Mouse (Mus musculus) CH12.LX (cell line): Measurements from ENCODE around the gene Kcnb1. TPM values are rescaled to one million over a fixed set of nuclear protein-coding genes. Genes with fewer than 3 reads are reported as not detected.
A peak's percentile ranks its signal among the peaks of the same experiment; 100 is the strongest.

Source experiments
- DNase-seq: peaks from one replicate; pipeline ENCODE4 v3.0.0-alpha.2; 2013; ENCODE audit errors: extremely low read depth
- H3K27ac ChIP-seq: 2 replicates; pipeline ENCODE4 v1.5.1; 2012; ENCODE audit warnings: low read depth, mild to moderate bottlenecking, control low read depth, moderate library complexity; ENCODE audit not compliant: insufficient read depth
- H3K27me3 ChIP-seq: replicated peaks from 2 replicates; pipeline ENCODE3; 2012; ENCODE audit warnings: inconsistent platforms
- H3K36me3 ChIP-seq, 2 experiments: replicated peaks in 1 of 2; 2 replicates each; pipeline versions ENCODE3 to v1.6.1; 2012; ENCODE audit warnings: inconsistent platforms in 1 of 2, low read length in 1 of 2, mild to moderate bottlenecking in 1 of 2, mixed read lengths in 1 of 2, moderate library complexity in 1 of 2; ENCODE audit not compliant: control insufficient read depth in 1 of 2, insufficient read depth in 1 of 2
- H3K4me1 ChIP-seq, 2 experiments: 2 replicates each; pipeline ENCODE4 v1.6.1; 2012; ENCODE audit warnings: inconsistent platforms in 1 of 2, moderate library complexity in 1 of 2; ENCODE audit not compliant: insufficient read depth in 2 of 2, control insufficient read depth in 1 of 2
- H3K4me2 ChIP-seq: 2 replicates; pipeline ENCODE4 v1.6.1; 2012; ENCODE audit warnings: low read depth, mild to moderate bottlenecking, control low read depth; ENCODE audit not compliant: poor library complexity, insufficient read depth, severe bottlenecking
- H3K4me3 ChIP-seq, 3 experiments: fragments of 150-350 bp in 1 of 3; sonication (generic) in 1 of 3; replicated peaks in 1 of 3; 2 replicates each; pipeline versions ENCODE3 to v1.5.1; 2011 to 2012; ENCODE audit warnings: low read depth in 2 of 3, low read length in 2 of 3, mild to moderate bottlenecking in 2 of 3, moderate library complexity in 2 of 3, control low read depth in 1 of 3, improper control_type of control experiment in 1 of 3, inconsistent platforms in 1 of 3, mixed read lengths in 1 of 3; ENCODE audit not compliant: poor library complexity in 1 of 3
- H3K79me2 ChIP-seq: replicated peaks from 2 replicates; pipeline ENCODE4 v1.6.1; 2012; ENCODE audit warnings: mild to moderate bottlenecking, moderate library complexity; ENCODE audit not compliant: control insufficient read depth, poor library complexity, insufficient read depth, severe bottlenecking; ENCODE audit errors: extremely low read depth
- H3K9ac ChIP-seq: 2 replicates; pipeline ENCODE4 v1.6.1; 2012; ENCODE audit warnings: low read depth, mild to moderate bottlenecking, control low read depth, moderate library complexity; ENCODE audit not compliant: insufficient read depth
- H3K9me3 ChIP-seq: replicated peaks from 2 replicates; pipeline ENCODE3; 2012; ENCODE audit warnings: low read length, inconsistent platforms, mixed read lengths
- BHLHE40 ChIP-seq: IDR thresholded peaks from 2 replicates; pipeline ENCODE4 v1.6.1; 2011; ENCODE audit warnings: mild to moderate bottlenecking, low read depth, low read length, improper control_type of control experiment
- CHD1 ChIP-seq: IDR thresholded peaks from 2 replicates; pipeline ENCODE4 v1.6.1; 2012; ENCODE audit warnings: low read depth, low read length, improper control_type of control experiment, inconsistent platforms
- CHD2 ChIP-seq: IDR thresholded peaks from 2 replicates; pipeline ENCODE4 v1.6.1; 2011; ENCODE audit warnings: low read length, improper control_type of control experiment
- CTCF ChIP-seq, 2 experiments: IDR thresholded peaks in 1 of 2; conservative IDR thresholded peaks in 1 of 2; 2 replicates each; pipeline ENCODE4 v1.5.1; 2011 to 2012; ENCODE audit warnings: low read depth in 2 of 2, low read length in 2 of 2, improper control_type of control experiment in 1 of 2, inconsistent platforms in 1 of 2, mild to moderate bottlenecking in 1 of 2, moderate library complexity in 1 of 2
- E2F4 ChIP-seq: IDR thresholded peaks from 2 replicates; pipeline ENCODE4 v1.6.1; 2011; ENCODE audit warnings: low read depth, low read length, improper control_type of control experiment; ENCODE audit not compliant: insufficient replicate concordance
- ELF1 ChIP-seq: IDR thresholded peaks from 2 replicates; pipeline ENCODE4 v1.6.1; 2014; ENCODE audit warnings: low read depth, mild to moderate bottlenecking, inconsistent platforms, low read length, improper control_type of control experiment
- EP300 ChIP-seq: IDR thresholded peaks from 2 replicates; pipeline ENCODE4 v1.6.1; 2011; ENCODE audit warnings: low read length, improper control_type of control experiment
- ETS1 ChIP-seq: conservative IDR thresholded peaks from 2 replicates; pipeline ENCODE4 v1.6.1; 2012; ENCODE audit warnings: low read depth, mild to moderate bottlenecking, inconsistent platforms, low read length, improper control_type of control experiment, moderate library complexity
- GABPA ChIP-seq: IDR thresholded peaks from 2 replicates; pipeline ENCODE4 v1.6.1; 2012; ENCODE audit warnings: low read depth, low read length, improper control_type of control experiment, inconsistent platforms; ENCODE audit not compliant: insufficient replicate concordance
- HCFC1 ChIP-seq: IDR thresholded peaks from 2 replicates; pipeline ENCODE4 v1.6.1; 2012; ENCODE audit warnings: low read depth, mild to moderate bottlenecking, inconsistent platforms, low read length, improper control_type of control experiment
- JUN ChIP-seq: IDR thresholded peaks from 2 replicates; pipeline ENCODE4 v1.6.1; 2011; ENCODE audit warnings: low read depth, mild to moderate bottlenecking, low read length, improper control_type of control experiment, moderate library complexity; ENCODE audit not compliant: insufficient read depth
- MAFK ChIP-seq: IDR thresholded peaks from 2 replicates; pipeline ENCODE4 v1.6.1; 2011; ENCODE audit warnings: low read length, improper control_type of control experiment; ENCODE audit not compliant: insufficient replicate concordance
- MAX ChIP-seq: IDR thresholded peaks from 2 replicates; pipeline ENCODE4 v1.6.1; 2011; ENCODE audit warnings: low read length, improper control_type of control experiment
- MEF2A ChIP-seq: IDR thresholded peaks from 2 replicates; pipeline ENCODE4 v1.6.1; 2014; ENCODE audit warnings: low read depth, mild to moderate bottlenecking, inconsistent platforms, low read length, improper control_type of control experiment, borderline replicate concordance
- MXI1 ChIP-seq: IDR thresholded peaks from 2 replicates; pipeline ENCODE4 v1.6.1; 2011; ENCODE audit warnings: mild to moderate bottlenecking, low read depth, low read length, improper control_type of control experiment
- MYC ChIP-seq: IDR thresholded peaks from 2 replicates; pipeline ENCODE4 v1.6.1; 2011; ENCODE audit warnings: low read depth, mild to moderate bottlenecking, improper control_type of control experiment, low read length
- NELFE ChIP-seq: IDR thresholded peaks from 2 replicates; pipeline ENCODE4 v1.6.1; 2011; ENCODE audit warnings: low read depth, low read length, improper control_type of control experiment
- NRF1 ChIP-seq: IDR thresholded peaks from 2 replicates; pipeline ENCODE4 v1.6.1; 2014; ENCODE audit warnings: low read depth, mild to moderate bottlenecking, inconsistent platforms, low read length, improper control_type of control experiment, moderate library complexity
- PAX5 ChIP-seq: IDR thresholded peaks from 2 replicates; pipeline ENCODE4 v1.6.1; 2012; ENCODE audit warnings: low read length, inconsistent platforms, mixed read lengths
- POLR2A ChIP-seq: IDR thresholded peaks from 2 replicates; pipeline ENCODE4 v1.6.1; 2011; ENCODE audit warnings: low read depth, mild to moderate bottlenecking, improper control_type of control experiment, low read length
- POLR2AphosphoS2 ChIP-seq: IDR thresholded peaks from 2 replicates; pipeline ENCODE4 v1.6.1; 2011; ENCODE audit warnings: low read depth, low read length, improper control_type of control experiment
- RAD21 ChIP-seq: IDR thresholded peaks from 2 replicates; pipeline ENCODE4 v1.6.1; 2011; ENCODE audit warnings: low read depth, mild to moderate bottlenecking, low read length, improper control_type of control experiment, moderate library complexity
- SMC3 ChIP-seq: IDR thresholded peaks from 2 replicates; pipeline ENCODE4 v1.6.1; 2011; ENCODE audit warnings: low read depth, low read length, improper control_type of control experiment
- TBP ChIP-seq: conservative IDR thresholded peaks from 2 replicates; pipeline ENCODE4 v1.6.1; 2011; ENCODE audit warnings: low read depth, low read length, improper control_type of control experiment
- UBTF ChIP-seq: IDR thresholded peaks from 2 replicates; pipeline ENCODE4 v1.6.1; 2012; ENCODE audit warnings: low read depth, mild to moderate bottlenecking, inconsistent platforms, low read length, improper control_type of control experiment, moderate library complexity
- USF1 ChIP-seq: IDR thresholded peaks from 2 replicates; pipeline ENCODE4 v1.6.1; 2014; ENCODE audit warnings: low read depth, mild to moderate bottlenecking, inconsistent platforms, low read length, improper control_type of control experiment
- USF2 ChIP-seq: conservative IDR thresholded peaks from 2 replicates; pipeline ENCODE4 v1.6.1; 2011; ENCODE audit warnings: low read depth, low read length, improper control_type of control experiment
- ZC3H11A ChIP-seq: IDR thresholded peaks from 2 replicates; pipeline ENCODE4 v1.6.1; 2012; ENCODE audit warnings: low read depth, mild to moderate bottlenecking, inconsistent platforms, low read length, improper control_type of control experiment
- ZKSCAN1 ChIP-seq: IDR thresholded peaks from 2 replicates; pipeline ENCODE4 v1.6.1; 2012; ENCODE audit warnings: low read depth, inconsistent platforms, low read length, improper control_type of control experiment, borderline replicate concordance
- ZMIZ1 ChIP-seq: IDR thresholded peaks from 2 replicates; pipeline ENCODE4 v1.6.1; 2012; ENCODE audit warnings: low read depth, mild to moderate bottlenecking, inconsistent platforms, low read length, improper control_type of control experiment
- ZNF384 ChIP-seq: IDR thresholded peaks from 2 replicates; pipeline ENCODE4 v1.6.1; 2012; ENCODE audit warnings: low read depth, low read length, improper control_type of control experiment, inconsistent platforms
- dilution Hi-C: fragments of 300-500 bp; cut with MboI; formaldehyde crosslinking; loops from 2 replicates; pipeline ENCODE4 v1.14.3; 2020; ENCODE audit warnings: low sequenced_read_pairs; ENCODE audit not compliant: extremely low pct_unique_long_range_greater_than_20kb, extremely low pct_ligation_motif_present
- in situ Hi-C: fragments of 300-500 bp; cut with MboI; formaldehyde crosslinking; loops from 3 replicates; pipeline ENCODE4 v1.14.3; 2019; ENCODE audit warnings: low sequenced_read_pairs, low pct_ligation_motif_present, low pct_unique_long_range_greater_than_20kb, mixed read lengths
- polyA plus RNA-seq: library from polyadenylated mRNA; unstranded; fragments of >175 nt; gene quantifications from 2 replicates; pipeline ENCODE4 v1.2.1, GENCODE M21; 2012; ENCODE audit warnings: low read depth; ENCODE audit not compliant: insufficient read length
- total RNA-seq, 2 experiments: library from RNA; depleted of rRNA; stranded (reverse); fragments of 300-350 nt in 1 of 2; fragments of >200 nt in 1 of 2; gene quantifications; 2 replicates each; pipeline ENCODE4 v1.2.3; 2012 to 2014

The Kcnb1 gene
- total and polyA plus RNA-seq, 3 experiments = 2.5 to 6.6 (median 5.1) TPM

DNA sequence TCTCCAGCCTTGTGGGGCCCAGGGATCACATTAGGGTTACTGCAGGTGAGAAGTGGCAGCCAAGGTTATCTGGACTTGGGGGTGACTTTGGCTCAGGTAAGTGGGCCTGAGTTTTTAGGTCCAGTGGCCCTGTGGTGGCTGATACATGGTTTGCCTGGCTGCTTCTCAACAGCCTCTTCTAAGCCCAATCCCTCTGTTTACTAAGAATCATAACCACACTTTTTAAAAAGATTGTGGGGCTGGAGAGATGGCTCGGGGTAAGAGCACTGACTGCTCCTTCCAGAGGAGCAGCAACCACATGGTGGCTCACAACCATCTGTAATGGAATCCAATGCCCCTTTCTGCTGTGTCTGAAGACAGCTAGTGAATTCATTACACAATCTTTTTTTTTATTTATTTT is 123.9 kb downstream of the Kcnb1 start:
- H3K4me2 ChIP-seq = peak overlapping the region; percentile 89
- in situ Hi-C loops (loop anchor here (10.0 kb wide), 2 partner anchors 359 to 419 kb away; partner anchors contain the start of gene Slc9a8), dilution Hi-C loops (no loop called here)
- peak overlapping the region; percentile 73; the same call in 1 of the 2 replicates for H3K9ac ChIP-seq
- H3K4me3 ChIP-seq = peak overlapping the region in 1 of 3 experiments; percentile 75
- H3K79me2 ChIP-seq = peaks cover 29% of the 10 kb centered on the region
- DNase-seq = no peak
- H3K27me3 ChIP-seq = no peaks in the 10 kb centered on the region
- peak overlapping the region; percentile 52; the same call in 1 of the 2 replicates for H3K27ac ChIP-seq
- TF ChIP-seq EP300 (no peak), POLR2A (peak; percentile 49; the same call in 1 of the 2 replicates), MYC (peak; percentile 44; the same call in 1 of the 2 replicates)
- H3K36me3 ChIP-seq = peaks cover 20 to 30% of the 10 kb centered on the region in 2 experiments
- peaks cover 4 to 27% of the 10 kb centered on the region in 2 experiments; a peak in 3 of 4 replicates for H3K4me1 ChIP-seq
- H3K9me3 ChIP-seq = no peaks in the 10 kb centered on the region

DNA sequence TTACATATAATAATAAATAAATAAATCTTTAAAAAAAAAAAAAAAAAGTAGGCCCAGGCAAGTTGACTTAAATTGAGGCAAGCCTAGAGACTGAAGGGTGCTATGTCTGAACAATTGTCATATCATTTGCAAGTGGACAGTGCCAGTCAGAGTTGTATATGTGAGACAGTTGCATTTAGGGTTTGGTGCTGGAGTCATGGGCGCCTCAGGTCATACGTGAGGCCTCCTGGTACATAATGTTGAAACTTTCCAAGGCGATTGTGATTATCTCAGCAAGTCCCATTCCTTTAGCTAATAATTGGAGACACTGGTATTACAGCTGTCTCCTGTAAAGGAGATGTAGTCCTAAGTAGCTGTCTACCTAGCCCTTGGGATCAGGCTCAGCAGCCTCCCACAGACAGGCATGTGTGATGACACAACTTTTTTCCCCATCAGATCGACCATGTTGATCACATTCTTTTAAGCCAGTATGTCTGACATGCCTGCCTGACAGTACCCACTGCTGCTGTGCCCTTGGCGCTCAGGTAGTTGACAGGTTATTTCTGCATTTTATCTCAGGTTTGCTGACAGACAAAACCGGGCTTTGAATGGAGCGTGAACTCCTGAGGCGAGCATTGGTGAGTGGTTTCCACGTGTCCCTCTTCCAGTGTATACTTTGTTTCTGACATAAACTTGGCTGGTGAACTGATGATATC is 125.2 kb downstream of the Kcnb1 start:
- Histone ChIP-seq H3K27me3 (no peaks in the 10 kb centered on the region), H3K4me1 (peaks cover 2 to 33% of the 10 kb centered on the region in 2 experiments; a peak in 2 of 4 replicates), H3K9me3 (no peaks in the 10 kb centered on the region), H3K4me3 (peak overlapping the region; percentile 66 to 77 (median 75)), H3K79me2 (peaks cover 29% of the 10 kb centered on the region), H3K9ac (peak overlapping the region; percentile 73), H3K27ac (peak overlapping the region; percentile 34; the same call in 1 of the 2 replicates), H3K36me3 (peaks cover 20 to 32% of the 10 kb centered on the region in 2 experiments), H3K4me2 (peak overlapping the region; percentile 89)
- in situ Hi-C loops (loop anchor here (10.0 kb wide), 2 partner anchors 360 to 420 kb away; partner anchors contain the start of gene Slc9a8), dilution Hi-C loops (no loop called here)
- DNase-seq = peak; percentile 58
- TF ChIP-seq ZC3H11A (no peak), CHD2 (no peak), USF1 (no peak), SMC3 (no peak), MEF2A (no peak), HCFC1 (no peak), NELFE (peak; percentile 12; the same call in 1 of the 2 replicates), ETS1 (no peak), ELF1 (no peak), ZNF384 (peak; percentile 24; the same call in 1 of the 2 replicates), UBTF (no peak), GABPA (no peak), RAD21 (no peak), POLR2AphosphoS2 (peak; percentile 38; the same call in 1 of the 2 replicates), BHLHE40 (no peak), CTCF (conservative IDR thresholded peaks at IDR 0.05 in 1 of 2, IDR thresholded peaks at IDR 0.05 in 1 of 2; ENCODE audit: low read depth in 2 of 2, low read length in 2 of 2) (no peak), NRF1 (no peak), CHD1 (no peak; the same call in none of the 2 replicates), MXI1 (no peak; the same call in 1 of the 2 replicates), MAX (peak; percentile 45), TBP (0 out of 2 replicates have a peak, but pooled peaks have one; percentile 39), ZKSCAN1 (no peak), ZMIZ1 (peak; percentile 47; the same call in 1 of the 2 replicates), POLR2A (peak; percentile 52; the same call in 1 of the 2 replicates), USF2 (no peak), JUN (no peak), PAX5 (no peak), E2F4 (no peak), MAFK (0 out of 2 replicates have a peak, but pooled peaks have one; percentile 20)
